Mouse (Mus musculus) midbrain, embryonic 12.5 days (tissue): ENCODE data around the gene Impdh2. TPM values are rescaled to one million over a fixed set of nuclear protein-coding genes. Genes with fewer than 3 reads are reported as not detected.

Source experiments
- ATAC-seq: fragments of 200-750 bp; cut with Nextera tagmentation; 2 replicates; pipeline ENCODE4 v1.8.0; 2017; ENCODE audit warnings: low read depth, moderate TSS enrichment, moderate library complexity; ENCODE audit not compliant: low FRiP score
- H3K27ac ChIP-seq: fragments of 300-500 bp; sonication (generic); replicated peaks from 2 replicates; pipeline ENCODE4 v1.5.1; 2016; ENCODE audit warnings: mild to moderate bottlenecking
- H3K27me3 ChIP-seq: fragments of 300-500 bp; sonication (generic); 2 replicates; pipeline ENCODE4 v1.6.1; 2016; ENCODE audit warnings: mild to moderate bottlenecking
- H3K36me3 ChIP-seq: fragments of 300-500 bp; sonication (generic); 2 replicates; pipeline ENCODE4 v1.6.1; 2016
- H3K4me1 ChIP-seq: fragments of 300-500 bp; sonication (generic); 2 replicates; pipeline ENCODE4 v1.6.1; 2016
- H3K4me2 ChIP-seq: fragments of 300-500 bp; sonication (generic); replicated peaks from 2 replicates; pipeline ENCODE4 v1.6.1; 2016; ENCODE audit warnings: mild to moderate bottlenecking, moderate library complexity
- H3K4me3 ChIP-seq: fragments of 300-500 bp; sonication (generic); 2 replicates; pipeline ENCODE4 v1.5.1; 2016; ENCODE audit warnings: mild to moderate bottlenecking
- H3K9ac ChIP-seq: fragments of 300-500 bp; sonication (generic); replicated peaks from 2 replicates; pipeline ENCODE4 v1.6.1; 2016; ENCODE audit warnings: mild to moderate bottlenecking, moderate library complexity
- H3K9me3 ChIP-seq: fragments of 300-500 bp; sonication (generic); 2 replicates; pipeline ENCODE4 v1.6.1; 2016; ENCODE audit warnings: mild to moderate bottlenecking
- WGBS: fragments of 180-500 bp; shearing (Covaris S2); methylation state at CpG from one replicate; pipeline ENCODE4 v1.1.7; 2016; 5-methylcytosine and 5-hydroxymethylcytosine counted together
- polyA plus RNA-seq: library from polyadenylated mRNA; unstranded; fragments of >200 nt; fragmentation: Nextera tagmentation; extraction: Ambion mirVana; gene quantifications from 2 replicates; pipeline ENCODE4 v1.2.1, GENCODE M21; 2016

Gene Impdh2
- polyA plus RNA-seq, 1 experiment from 2014 or later = 143 TPM

DNA sequence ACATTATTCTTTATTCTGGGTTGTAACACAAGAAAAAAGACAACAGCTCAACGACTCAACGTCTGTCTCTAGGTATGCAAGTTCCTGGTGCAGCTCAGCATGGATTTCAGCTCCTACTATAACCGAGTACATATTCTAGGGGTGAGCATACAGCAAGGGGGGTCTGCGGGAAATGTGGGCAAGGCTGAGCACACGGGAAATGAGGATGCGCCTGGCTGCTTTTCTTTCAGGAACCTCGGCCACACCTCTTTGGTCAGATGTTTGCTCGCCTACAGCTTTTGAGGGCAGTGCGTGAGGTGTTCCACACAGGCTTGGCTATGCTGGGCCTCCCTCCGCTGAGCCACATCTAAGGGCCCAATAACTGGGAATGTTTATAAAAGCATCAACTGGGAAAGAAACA is 12.2 kb downstream of the Impdh2 start:
- no peak for ATAC-seq
- peaks cover 49% of the 10 kb centered on the region for H3K36me3 ChIP-seq
- 85% methylated on average over 10 of the region's 10 CpGs for WGBS
- H3K27me3 ChIP-seq = no peaks in the 10 kb centered on the region
- peaks cover 71% of the 10 kb centered on the region for H3K4me1 ChIP-seq
- H3K4me2 ChIP-seq = no peak overlapping the region
- no peaks in the 10 kb centered on the region for H3K9me3 ChIP-seq
- H3K27ac ChIP-seq = no peak overlapping the region
- no peak overlapping the region for H3K9ac ChIP-seq
- H3K4me3 ChIP-seq = no peak overlapping the region

DNA sequence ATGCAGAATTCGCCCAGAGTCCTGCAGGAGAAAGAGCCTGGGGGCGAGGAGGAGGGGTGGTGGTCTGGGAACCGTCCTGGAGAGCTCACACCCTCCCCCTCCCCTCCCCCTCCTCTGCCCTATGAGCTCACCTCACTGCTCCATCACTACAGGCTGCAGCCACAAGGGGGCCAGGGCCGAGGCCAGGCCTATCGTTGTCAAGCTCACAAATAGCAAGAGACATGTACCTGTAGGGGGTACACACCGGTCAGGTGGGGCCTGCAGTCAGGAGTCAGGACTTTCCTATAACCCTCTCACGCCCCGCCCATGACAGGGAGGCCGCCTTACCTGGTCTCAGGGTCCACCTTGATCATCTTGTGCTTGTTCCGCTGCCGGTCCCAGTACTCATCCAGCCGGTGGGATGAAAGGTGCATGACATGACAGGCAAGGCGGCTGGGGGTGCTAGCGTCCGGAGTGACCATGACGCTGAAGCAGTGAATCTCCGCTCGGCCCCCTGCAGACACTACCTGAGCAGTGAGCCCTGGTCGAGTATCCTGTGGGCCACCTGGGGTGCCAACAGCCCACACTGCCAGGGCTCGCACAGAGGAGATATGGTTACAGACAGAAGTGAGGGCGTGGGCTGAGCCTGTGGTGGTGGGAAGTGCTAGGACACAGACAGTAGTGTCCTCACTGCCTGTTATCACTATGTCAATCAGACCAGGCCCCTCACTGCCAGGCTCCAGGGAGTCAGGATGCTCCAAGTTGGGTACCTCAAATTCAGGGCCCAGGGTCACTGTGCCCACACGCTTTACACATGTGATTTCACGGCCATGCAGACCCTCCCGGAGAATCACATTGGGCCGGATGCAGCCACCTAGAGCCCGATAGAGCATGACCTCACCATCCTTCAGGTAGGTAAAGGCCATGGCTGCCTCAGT is 13.9 kb downstream of the Impdh2 start:
- no peak for ATAC-seq
- 54% methylated on average over 26 of the region's 26 CpGs for WGBS
- no peaks in the 10 kb centered on the region for H3K9me3 ChIP-seq
- no peaks in the 10 kb centered on the region for H3K27me3 ChIP-seq
- 0 out of 2 replicates have a peak overlapping the region, but pooled peaks have one; percentile 8 for H3K4me3 ChIP-seq
- peak overlapping the region; percentile 54 for H3K27ac ChIP-seq
- peak overlapping the region; percentile 41; the same call in 1 of the 2 replicates for H3K9ac ChIP-seq
- H3K4me1 ChIP-seq = peaks cover 66% of the 10 kb centered on the region
- H3K4me2 ChIP-seq = peak overlapping the region; percentile 26
- H3K36me3 ChIP-seq = peaks cover 49% of the 10 kb centered on the region

DNA sequence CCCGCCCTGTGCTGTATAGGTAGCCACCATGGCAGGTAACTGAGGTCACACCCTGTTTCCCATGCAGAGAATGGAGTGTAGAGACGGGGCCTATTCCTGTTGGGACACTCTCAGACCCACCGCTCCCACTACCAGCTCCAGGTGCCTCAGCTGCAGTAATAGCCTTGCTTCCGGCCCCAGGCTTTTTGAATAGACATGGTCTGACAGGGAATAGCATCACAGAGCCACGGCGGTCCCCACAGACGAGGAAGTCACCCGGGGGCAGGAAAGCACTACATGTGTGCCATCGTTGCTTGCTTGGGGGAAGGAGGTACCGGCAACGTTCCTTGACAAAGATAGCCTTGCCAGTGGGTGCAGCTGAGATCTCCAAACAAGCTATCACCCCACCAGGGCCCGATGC is 14.8 kb downstream of the Impdh2 start:
- H3K27ac ChIP-seq = no peak overlapping the region; the same call in 1 of the 2 replicates
- H3K36me3 ChIP-seq = peaks cover 49% of the 10 kb centered on the region
- ATAC-seq = no peak
- H3K4me2 ChIP-seq = 0 out of 2 replicates have a peak overlapping the region, but pooled peaks have one; percentile 89
- H3K4me3 ChIP-seq = peak overlapping the region; percentile 4; the same call in 1 of the 2 replicates
- 87% methylated on average over 12 of the region's 12 CpGs for WGBS
- peaks cover 69% of the 10 kb centered on the region for H3K4me1 ChIP-seq
- H3K9ac ChIP-seq = peak overlapping the region; percentile 26; the same call in 1 of the 2 replicates
- peaks cover 4% of the 10 kb centered on the region for H3K27me3 ChIP-seq
- H3K9me3 ChIP-seq = no peaks in the 10 kb centered on the region

DNA sequence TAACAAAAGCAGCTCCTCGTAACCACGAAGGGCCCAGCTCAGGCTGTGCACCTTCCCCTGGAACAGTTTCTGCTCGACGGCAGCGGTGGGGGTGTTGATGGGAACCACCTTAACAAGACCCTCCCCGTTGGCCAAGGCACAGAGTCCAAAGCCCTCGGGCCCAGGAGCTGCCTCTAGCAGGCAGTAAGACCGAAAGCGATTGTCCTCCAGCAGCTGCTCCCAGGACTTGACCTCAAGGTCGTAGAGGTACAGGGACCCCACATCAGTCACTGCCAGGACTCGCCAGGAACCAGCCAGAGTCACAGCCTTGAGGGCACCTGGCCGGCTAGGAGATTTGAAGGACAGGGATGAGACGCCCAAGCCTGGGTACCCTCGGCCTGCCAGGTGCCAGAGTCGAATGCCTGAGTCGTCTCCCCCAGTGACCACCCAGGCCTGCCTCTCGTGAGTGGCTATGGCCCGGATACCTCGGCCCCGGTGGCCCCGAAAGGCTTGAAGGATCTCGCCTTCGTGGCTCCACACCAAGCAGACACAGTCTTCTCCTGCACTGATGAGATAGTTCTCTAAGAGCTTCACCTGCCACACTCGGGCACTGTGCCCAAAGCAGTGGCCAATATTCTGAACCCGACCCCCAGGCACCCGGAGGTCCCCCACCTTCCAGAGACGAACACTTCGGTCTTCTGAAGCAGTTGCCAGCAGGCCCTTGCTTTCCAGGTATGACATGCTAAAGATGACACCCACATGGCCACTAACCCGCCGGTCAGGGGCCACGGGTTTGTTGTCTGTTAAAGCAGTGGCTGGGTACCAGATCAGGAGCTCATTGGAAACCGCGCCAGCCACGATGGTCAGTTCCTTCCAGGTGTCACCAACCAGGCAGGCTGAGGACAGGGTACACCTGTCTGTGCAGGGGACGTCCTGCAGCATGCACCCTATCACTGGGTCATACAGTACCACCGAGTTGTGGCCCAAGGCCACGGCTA is 15.5 kb downstream of the Impdh2 start:
- peak overlapping the region; percentile 89 for H3K4me2 ChIP-seq
- H3K9me3 ChIP-seq = no peaks in the 10 kb centered on the region
- H3K4me3 ChIP-seq = peak overlapping the region; percentile 83; the same call in 1 of the 2 replicates
- peaks cover 62% of the 10 kb centered on the region for H3K4me1 ChIP-seq
- H3K36me3 ChIP-seq = peaks cover 49% of the 10 kb centered on the region
- 92% methylated on average over 37 of the region's 37 CpGs for WGBS
- peaks cover 11% of the 10 kb centered on the region for H3K27me3 ChIP-seq
- no peak overlapping the region; the same call in 1 of the 2 replicates for H3K27ac ChIP-seq
- ATAC-seq = no peak
- H3K9ac ChIP-seq = no peak overlapping the region; the same call in 1 of the 2 replicates

DNA sequence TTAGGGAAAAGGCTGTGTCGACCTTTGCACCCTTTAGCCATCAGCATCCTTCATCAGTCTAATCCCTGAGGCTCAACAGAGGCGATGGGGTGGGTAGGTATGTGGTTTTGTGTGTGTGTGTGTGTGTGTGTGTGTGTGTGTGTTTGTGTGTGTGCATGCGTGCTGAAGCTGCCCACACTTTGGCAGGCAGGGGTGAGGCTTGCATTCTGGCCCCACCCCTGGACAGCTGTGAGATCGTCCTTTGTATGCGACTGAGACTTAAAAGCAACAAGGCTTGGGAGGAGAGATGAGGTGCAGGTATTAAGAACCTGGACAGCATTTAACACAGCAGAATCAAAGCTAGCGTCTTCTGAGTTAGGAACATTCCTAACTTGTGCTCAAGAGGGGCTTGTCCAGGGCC is 16.9 kb downstream of the Impdh2 start:
- Histone ChIP-seq H3K27me3 (peaks cover 22% of the 10 kb centered on the region), H3K27ac (no peak overlapping the region), H3K4me1 (peaks cover 59% of the 10 kb centered on the region), H3K9me3 (no peaks in the 10 kb centered on the region), H3K4me2 (peak overlapping the region; percentile 89), H3K4me3 (peak overlapping the region; percentile 83), H3K36me3 (peaks cover 46% of the 10 kb centered on the region), H3K9ac (peak overlapping the region; percentile 94)
- no peak for ATAC-seq
- 61% methylated on average over 6 of the region's 6 CpGs for WGBS

DNA sequence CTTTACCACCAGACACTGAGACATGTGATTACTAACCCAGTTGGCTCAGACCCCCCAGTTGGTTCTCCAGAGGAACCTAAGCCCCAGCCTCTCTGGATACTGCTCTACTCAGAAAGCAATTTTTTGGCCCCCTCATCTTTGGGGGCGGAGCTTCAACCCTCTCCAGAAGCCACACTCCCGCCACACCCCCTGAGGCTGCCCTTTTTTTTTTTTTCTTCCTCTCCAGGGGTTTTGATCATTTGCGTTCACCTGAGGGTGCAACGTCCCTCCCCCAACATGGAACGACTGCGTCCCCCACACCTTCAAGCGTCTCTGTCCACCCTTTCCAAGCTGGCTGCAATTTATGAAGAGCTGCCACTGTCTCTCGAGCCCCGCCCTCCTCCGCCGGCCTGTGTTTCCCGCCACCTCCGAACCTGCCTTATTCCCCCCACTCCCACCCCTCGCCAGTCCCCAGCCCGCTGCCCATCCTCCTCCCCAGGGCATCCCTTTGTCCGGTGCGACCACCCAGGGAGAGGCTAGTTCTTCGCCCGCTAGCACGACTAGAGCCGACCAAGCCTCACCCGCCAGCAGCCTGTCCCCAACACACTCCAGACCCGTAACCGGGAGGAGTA is 18.0 kb downstream of the Impdh2 start:
- peak overlapping the region; percentile 83 for H3K4me3 ChIP-seq
- ATAC-seq = peak; percentile 75
- H3K27me3 ChIP-seq = peaks cover 28% of the 10 kb centered on the region
- no peaks in the 10 kb centered on the region for H3K9me3 ChIP-seq
- peak overlapping the region; percentile 97 for H3K27ac ChIP-seq
- under 1% methylated on average over 23 of the region's 24 CpGs for whole genome bisulfite sequencing
- H3K4me1 ChIP-seq = peaks cover 59% of the 10 kb centered on the region
- peak overlapping the region; percentile 89 for H3K4me2 ChIP-seq
- peaks cover 44% of the 10 kb centered on the region for H3K36me3 ChIP-seq
- peak overlapping the region; percentile 94 for H3K9ac ChIP-seq

DNA sequence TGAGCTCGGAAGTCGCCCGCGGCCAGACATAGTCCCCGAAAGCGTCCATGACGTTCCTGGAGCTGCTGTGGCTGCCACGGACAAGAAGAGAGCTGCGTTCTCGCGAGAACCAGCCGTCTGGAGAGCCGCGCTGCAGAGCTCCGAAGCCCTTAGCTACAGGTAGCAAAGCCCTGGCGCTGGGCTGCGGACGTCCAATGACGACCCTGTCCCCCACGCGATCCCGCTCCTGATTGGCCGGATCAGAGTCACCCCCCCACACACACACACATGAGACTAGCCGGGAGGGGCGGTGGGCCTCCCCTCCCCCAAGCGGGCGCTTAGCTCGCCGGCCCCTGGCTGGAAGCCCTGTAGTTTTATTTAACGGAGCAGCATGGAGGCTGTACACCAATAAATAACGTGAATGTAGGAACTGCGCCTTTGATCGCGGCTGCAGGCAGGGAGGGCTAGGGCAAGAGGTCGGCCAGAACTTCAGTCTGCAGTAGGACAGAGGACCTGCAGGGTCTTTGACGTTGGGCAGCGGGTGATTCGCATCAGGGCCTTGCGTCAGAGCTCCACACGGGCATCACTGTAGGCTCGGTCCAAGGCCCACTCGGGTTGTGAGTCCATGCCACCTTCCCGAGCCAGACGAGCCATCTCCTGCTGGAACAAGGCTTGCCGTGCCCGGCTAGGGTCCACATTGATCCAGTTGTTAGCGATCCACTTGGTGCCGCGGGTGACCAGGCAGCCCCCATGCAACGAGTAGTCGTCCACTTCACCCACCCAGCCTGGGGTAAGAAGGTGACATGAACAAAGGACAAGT is 18.7 kb downstream of the Impdh2 start, which contains the start of gene Wdr6:
Gene Wdr6, minus strand, starts transcription at position 195 of the 799 bp plus-strand sequence.
- Histone ChIP-seq H3K4me3 (peak within 1 kb of the TSS; percentile 83), H3K4me2 (peak within 1 kb of the TSS; percentile 89), H3K9me3 (no peaks in the 10 kb centered on the region), H3K9ac (peak within 1 kb of the TSS; percentile 94), H3K36me3 (peaks cover 40% of the 10 kb centered on the region), H3K27me3 (peaks cover 32% of the 10 kb centered on the region), H3K4me1 (peaks cover 53% of the 10 kb centered on the region), H3K27ac (peak within 1 kb of the TSS; percentile 97)
- 3% methylated on average over 51 of the region's 51 CpGs for WGBS
- ATAC-seq = peak; percentile 97

DNA sequence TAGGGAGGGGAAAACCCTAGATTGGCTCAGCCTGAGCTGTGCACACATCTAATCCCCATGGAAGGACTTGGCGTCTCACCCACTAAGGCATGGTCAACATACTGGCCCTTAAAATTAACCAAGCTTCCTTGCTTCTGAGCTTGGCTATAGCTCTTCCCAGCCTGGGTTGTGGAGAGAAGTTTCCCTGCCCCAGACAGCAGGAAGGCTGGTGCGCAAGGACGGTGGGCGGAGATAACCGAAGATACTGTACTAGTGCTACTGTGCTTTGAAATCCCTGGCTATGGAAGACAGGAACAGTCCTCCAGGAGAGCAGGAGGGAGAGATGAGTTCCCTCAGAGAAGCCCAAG is 19.2 kb downstream of the Impdh2 start:
- Histone ChIP-seq H3K27me3 (peaks cover 32% of the 10 kb centered on the region), H3K36me3 (peaks cover 39% of the 10 kb centered on the region), H3K4me3 (peak overlapping the region; percentile 83), H3K4me1 (peaks cover 47% of the 10 kb centered on the region), H3K9ac (peak overlapping the region; percentile 94), H3K9me3 (no peaks in the 10 kb centered on the region), H3K27ac (peak overlapping the region; percentile 97), H3K4me2 (peak overlapping the region; percentile 89)
- WGBS = 54% methylated on average over 5 of the region's 5 CpGs
- no peak for ATAC-seq

DNA sequence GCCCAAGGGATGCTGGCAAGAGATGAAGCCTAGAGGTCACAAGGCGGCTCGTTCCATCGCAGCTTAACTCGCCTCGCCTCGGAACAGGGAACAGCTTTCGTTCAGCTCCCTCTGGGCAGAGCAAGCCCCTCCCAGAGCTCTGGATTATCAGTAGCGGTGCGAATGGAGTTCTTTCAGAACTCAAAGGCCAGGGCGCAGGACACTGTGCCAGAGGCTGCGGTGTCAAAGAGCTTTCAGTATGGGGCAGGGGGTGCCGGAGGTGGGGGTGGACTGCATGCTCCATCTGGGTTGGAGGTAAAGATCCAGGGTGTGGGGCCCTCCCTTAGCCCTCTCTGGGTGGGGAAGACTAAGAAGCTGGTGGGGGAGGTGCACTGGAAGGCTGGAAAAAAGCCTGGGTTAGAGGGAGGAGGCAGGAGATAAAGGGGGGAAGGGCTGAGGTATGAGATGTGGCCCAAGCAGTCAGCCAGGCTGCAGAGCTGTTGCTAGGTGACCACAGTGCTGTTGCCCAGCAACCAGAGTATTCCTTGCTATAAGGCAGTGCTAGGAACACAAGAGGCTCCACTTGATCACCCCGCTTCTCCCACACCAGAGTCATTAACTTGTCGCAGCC is 27.6 kb downstream of the Impdh2 start:
- H3K9ac ChIP-seq = peak overlapping the region; percentile 39
- H3K27me3 ChIP-seq = peaks cover 28% of the 10 kb centered on the region; the same call in 1 of the 2 replicates
- peak overlapping the region; percentile 27 for H3K4me3 ChIP-seq
- peak overlapping the region; percentile 99 for H3K27ac ChIP-seq
- WGBS = under 1% methylated on average over 14 of the region's 14 CpGs
- H3K9me3 ChIP-seq = no peaks in the 10 kb centered on the region
- peaks cover 6% of the 10 kb centered on the region; the same call in 1 of the 2 replicates for H3K36me3 ChIP-seq
- H3K4me2 ChIP-seq = peak overlapping the region; percentile 53
- peak; percentile 98 for ATAC-seq
- peaks cover 40% of the 10 kb centered on the region for H3K4me1 ChIP-seq

DNA sequence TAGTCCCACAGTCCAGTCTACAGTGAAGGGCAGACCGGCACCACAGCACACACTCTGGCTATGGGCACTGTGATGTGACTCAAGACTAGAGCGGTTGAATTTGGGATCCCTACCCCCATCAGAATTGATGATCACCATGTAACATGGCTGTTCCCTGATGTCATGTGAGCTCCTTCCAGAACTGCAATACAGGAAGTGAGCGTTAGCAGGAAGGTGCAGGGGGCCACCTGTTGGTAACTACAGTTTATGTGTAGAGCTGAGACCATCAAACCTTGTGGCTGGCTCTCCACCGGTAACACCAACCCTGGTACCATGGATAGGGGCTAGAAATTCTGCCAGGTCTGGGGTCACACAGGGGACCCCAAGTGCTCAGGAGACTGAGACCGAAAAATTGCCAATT is 29.1 kb downstream of the Impdh2 start:
- no peaks in the 10 kb centered on the region for H3K36me3 ChIP-seq
- H3K4me1 ChIP-seq = peaks cover 40% of the 10 kb centered on the region
- ATAC-seq = no peak
- no peak overlapping the region for H3K9ac ChIP-seq
- H3K4me2 ChIP-seq = no peak overlapping the region
- H3K27me3 ChIP-seq = peaks cover 20% of the 10 kb centered on the region; the same call in 1 of the 2 replicates
- H3K27ac ChIP-seq = peak overlapping the region; percentile 99
- WGBS = 75% methylated on average over 5 of the region's 5 CpGs
- H3K4me3 ChIP-seq = no peak overlapping the region
- H3K9me3 ChIP-seq = no peaks in the 10 kb centered on the region
